Mouse (Mus musculus): Measurements from ENCODE around the gene Taar8c. TPM values are rescaled to one million over a fixed set of nuclear protein-coding genes. Genes with fewer than 3 reads are reported as not detected.

Taar8c gene
- total RNA-seq, 2 experiments from 2014 or later = not detected

GRCm38 (mm10) chr10:24058986-24059385 lies 42.7 kb downstream of the Taar8c start:
- no peak for DNase-seq

- DNase-seq = no peak
Measured at GRCm38 (mm10) chr10:24052039-24052438, 49.7 kb downstream of the Taar8c start.

Other genes with a start within 250 kb of the Taar8c start
- 10 to 100 TPM; 23.2 to 27.0 TPM for gene Vnn1, start 207.2 kb downstream of the Taar8c start, total RNA-seq (2021)
- not detected for gene Taar1, start 181.6 kb downstream of the Taar8c start, total RNA-seq (2021)
- gene Taar2, start 163.3 kb downstream of the Taar8c start, total RNA-seq (2021) = not detected
- gene Taar3, start 152.4 kb downstream of the Taar8c start, total RNA-seq (2021) = not detected
- not detected for gene Taar4, start 141.4 kb downstream of the Taar8c start, total RNA-seq (2021)
- not detected for gene Taar5, start 131.2 kb downstream of the Taar8c start, total RNA-seq (2021)
- gene Taar6, start 116.3 kb downstream of the Taar8c start, total RNA-seq (2021) = not detected
- not detected for gene Taar7a, start 108.4 kb downstream of the Taar8c start, total RNA-seq (2021)
- gene Taar7b, start 102.0 kb downstream of the Taar8c start, total RNA-seq (2021) = not detected
- not detected for gene Taar7d, start 74.7 kb downstream of the Taar8c start, total RNA-seq (2021)
- not detected for gene Taar7e, start 64.3 kb downstream of the Taar8c start, total RNA-seq (2021)
- not detected for gene Taar7f, start 52.4 kb downstream of the Taar8c start, total RNA-seq (2021)
- gene Taar8a, start 25.4 kb downstream of the Taar8c start, total RNA-seq (2021) = not detected
- gene Taar8b, start 9.6 kb downstream of the Taar8c start, total RNA-seq (2021) = not detected
- gene Taar9, start 7.6 kb upstream of the Taar8c start, total RNA-seq (2021) = not detected
- gene Stx7, start 47.4 kb upstream of the Taar8c start, total RNA-seq (2021) = 10 to 100 TPM; 92.2 to 97.9 TPM
- 1 to 10 TPM; 1.0 to 1.9 TPM for gene Moxd1, start 121.6 kb upstream of the Taar8c start, total RNA-seq (2021)

Measured in adrenal gland, postnatal 10 days (tissue).